Mouse (Mus musculus) ZHBTc4 (cell line): ENCODE results near the gene Jazf1.

Source experiments
- DNase-seq: peaks from one replicate; pipeline ENCODE4 v3.0.0-alpha.2; 2011; ENCODE audit warnings: low read depth, low spot score

Jazf1 gene

DNA sequence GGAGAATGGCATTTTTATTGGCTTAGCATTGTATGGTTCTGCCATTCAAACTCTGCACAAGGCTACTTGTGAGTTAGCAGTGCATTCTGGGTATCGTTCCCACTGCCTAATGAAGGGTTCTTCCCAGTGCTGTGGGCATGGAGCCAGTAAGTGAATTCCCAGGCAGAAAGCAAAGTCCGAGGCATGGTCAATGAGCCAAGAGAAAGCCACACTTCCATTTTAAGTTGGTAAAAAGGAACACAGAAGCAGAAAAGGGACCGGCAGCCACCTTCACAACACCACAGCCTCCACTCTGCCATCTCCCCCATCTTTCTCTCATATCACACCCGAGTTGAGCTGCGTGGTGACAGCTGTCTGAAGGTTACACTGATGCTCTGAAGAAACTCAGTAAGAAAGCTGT, 217.4 kb downstream of the Jazf1 start:
- DNase-seq, result no peak

DNA sequence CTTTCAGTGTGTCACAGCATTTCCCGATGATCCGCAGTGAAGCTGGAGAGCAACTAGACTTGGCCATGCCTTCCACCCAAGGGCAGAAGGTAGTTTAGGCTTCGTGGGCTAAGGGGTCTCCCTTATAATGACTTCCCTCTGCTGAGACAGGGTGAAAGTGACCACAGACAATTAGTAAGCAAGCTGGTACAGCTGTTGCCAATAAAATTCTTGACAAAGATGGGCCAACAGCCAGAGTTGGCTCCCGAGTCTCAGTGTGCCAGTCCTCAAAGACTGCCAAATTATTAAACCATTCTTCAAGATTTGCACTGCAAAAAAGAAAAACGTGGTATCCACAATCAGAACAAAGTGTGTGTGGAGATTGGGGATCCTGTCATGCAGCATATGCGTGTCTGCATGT, 220.2 kb downstream of the Jazf1 start:
- no peak for DNase-seq

DNA sequence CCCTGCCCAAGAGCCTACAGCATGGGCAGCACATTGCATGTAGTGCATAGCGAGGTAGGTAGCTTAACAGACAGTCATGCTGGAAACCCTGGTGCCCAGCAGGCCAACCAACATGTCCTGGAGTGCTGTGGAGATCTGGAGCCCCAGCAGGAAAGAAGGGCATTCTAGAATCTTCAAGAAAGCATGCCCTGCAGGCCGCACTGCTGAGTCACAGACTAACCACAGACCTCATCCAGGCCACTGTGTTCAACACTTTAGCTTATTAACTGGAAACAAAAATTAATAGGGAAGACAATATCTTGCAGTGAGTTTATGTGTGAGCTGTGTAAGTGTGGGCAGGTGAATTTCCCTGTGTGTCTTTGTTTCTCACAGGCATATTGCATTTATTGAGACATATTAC, 222.1 kb downstream of the Jazf1 start:
- DNase-seq, result no peak

DNA sequence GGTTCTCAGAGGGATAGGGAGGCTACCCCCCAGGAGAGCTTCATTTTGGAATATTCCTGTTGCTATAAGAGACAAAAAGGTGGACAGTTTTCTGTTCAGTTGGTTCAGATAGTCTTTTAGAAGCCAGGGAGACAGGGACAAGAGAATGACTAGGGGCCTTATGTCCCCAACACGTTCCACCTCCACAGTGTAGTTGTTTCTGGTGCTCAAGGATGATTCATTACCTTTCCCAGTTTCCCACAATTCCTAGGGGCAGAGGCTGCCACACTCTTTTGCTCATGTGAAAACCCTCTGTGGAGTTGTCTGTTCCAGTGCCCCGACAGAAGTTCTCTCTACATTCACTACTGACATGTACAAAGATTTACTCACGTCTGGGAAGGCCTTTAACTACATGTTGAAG, 223.7 kb downstream of the Jazf1 start:
- DNase-seq, result no peak

DNA sequence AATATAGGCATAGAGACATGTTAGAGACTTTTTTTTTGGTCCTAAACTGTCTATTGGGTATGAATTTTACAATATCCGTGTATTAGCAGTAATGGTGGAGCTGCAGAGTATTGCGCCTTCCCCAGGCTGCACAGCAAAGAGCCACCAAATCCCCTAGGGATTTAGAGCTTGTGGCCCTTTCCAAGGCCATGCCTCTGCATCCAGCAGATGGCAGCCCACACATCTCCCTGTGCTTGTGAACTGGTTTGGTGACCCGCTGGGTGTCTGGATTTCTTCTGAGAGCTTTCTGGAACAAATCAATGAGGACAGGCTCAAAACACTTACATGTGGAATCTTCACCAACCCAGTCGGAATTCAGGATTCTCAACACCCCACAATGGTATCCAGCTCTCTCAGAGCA, 225.4 kb downstream of the Jazf1 start:
- peak; percentile 54 for DNase-seq

DNA sequence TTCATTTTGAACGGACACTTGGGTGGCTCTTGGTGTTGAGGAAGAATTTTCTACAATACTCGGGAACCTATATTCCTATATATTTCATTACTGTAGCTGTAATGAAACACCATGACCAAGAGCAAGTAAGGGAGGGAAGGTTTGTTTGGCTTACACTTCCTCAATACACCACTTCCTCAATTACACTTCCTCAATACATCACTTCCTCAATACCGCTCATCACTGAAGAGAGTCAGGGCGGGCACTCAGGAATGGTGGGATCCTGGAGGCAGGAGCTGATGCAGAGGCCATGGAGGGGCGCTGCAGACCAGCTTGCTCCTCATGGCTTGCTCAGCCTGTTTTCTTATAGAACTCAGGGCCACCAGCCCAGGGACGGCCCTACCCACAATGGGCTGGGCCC, 225.8 kb downstream of the Jazf1 start:
- DNase-seq, result no peak

DNA sequence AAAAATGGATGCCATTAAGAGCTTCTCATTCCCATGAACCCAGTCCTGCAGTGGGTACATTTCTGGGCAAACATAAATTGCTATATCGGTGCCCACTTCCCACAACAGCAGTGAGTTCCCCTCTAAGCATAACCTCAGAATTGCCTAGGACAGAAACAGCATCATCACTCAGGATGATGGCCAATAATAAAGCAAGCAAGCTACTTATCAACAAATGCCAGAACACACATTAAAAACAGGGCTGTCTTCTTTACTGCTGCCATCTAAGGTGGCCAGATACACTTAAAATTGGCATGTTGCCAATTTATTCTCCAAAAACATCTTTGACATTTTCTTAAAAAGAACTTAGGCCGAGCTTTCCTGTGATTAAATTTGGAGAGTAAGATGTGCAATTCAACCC, 226.8 kb downstream of the Jazf1 start:
- DNase-seq, result no peak

DNA sequence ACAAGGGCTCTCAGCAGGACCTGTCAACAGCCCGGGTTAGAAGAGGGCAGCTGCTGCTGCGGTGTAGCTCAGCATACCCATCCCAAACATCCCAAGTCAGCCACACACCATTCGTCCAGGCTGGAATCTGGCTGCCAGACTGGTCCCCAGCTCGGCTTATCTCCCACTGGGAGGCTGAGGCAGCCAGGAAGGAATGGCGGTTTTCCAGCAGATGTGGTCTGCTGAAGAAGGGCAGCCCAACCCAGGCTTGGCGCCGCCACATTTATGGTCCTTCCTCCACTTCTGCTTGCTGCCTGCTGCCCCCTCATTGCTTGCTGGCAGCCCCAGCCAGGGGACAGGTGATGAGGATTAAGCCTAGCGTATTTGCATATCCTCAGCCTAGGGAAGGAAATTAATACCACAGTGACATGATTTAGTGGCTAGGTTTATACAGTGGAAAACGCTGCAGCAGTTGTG, 227.8 kb downstream of the Jazf1 start:
- DNase-seq, result no peak

DNA sequence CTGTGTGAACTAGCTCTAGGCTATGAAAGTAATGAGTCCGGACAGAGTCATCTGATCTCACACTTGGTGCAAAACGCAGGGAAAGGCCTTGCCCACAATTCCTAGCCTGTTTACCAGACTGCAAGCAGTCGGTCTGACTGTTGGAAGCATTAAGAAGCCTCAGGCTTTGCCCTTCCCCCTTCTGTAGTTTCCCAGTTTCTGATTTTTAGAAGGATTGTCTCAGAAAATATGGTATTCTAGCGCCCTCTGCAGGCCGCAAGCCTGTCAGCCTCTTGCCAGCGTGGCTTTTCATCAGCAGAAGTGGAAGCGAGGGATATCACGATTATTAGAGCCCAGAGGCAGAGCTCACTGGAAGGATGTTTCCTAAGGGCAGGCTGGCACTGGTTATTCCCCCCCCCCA, 229.7 kb downstream of the Jazf1 start:
- peak; percentile 92 for DNase-seq

DNA sequence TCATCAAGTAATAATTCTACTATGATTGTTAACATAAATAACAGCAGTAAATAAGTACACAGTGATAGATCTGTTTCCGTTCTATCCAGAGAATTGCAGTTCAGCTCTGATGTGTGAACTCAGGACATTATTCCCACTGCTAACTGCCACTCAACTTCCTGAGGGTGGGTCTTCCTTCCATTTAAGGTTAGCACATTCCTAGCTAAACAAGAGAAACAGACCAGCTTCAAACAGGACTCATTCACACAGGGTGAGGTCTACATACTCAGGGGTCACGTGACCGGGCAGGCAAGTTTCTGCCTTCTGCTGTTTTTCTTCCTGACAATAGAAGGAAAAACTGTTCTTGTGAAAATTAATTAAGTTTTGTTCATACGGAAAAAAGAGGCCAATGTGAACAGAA, 230.6 kb downstream of the Jazf1 start:
- DNase-seq, result peak; percentile 82

DNA sequence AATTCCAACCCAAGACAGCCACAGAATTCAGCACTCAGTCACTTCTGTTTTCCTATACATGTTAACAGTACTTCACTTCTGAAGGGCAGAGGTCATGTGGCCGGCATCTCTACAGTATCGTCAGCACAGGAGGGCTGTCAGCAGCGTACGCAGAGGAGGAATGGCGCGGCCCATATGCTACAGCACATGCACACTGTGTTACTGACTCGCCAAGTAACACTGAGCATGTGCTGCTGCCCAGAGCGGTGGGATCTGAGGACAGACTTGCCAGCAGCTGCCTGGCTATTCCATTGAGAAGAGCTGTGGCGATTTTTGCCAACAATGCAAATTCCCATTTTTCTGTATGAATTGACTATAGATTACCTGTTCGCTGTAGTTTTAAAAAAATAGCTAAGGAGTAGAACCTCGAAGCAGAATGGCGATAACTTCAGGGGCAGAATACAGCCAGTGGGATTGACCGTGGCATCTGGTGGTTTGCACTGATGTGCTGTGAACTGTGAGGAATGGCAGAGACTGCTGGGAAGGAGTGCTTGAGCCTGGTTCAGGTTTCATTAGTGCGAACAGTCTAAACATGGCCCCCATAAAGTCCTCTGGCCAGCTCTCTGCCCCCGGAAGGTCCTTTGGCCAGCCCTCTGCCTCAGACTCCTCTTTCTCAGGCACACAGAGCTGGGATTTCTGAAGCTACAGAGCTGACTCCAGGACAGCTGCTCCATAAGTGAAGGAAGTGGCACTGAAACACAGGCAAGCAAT, 232.1 kb downstream of the Jazf1 start:
- no peak for DNase-seq

DNA sequence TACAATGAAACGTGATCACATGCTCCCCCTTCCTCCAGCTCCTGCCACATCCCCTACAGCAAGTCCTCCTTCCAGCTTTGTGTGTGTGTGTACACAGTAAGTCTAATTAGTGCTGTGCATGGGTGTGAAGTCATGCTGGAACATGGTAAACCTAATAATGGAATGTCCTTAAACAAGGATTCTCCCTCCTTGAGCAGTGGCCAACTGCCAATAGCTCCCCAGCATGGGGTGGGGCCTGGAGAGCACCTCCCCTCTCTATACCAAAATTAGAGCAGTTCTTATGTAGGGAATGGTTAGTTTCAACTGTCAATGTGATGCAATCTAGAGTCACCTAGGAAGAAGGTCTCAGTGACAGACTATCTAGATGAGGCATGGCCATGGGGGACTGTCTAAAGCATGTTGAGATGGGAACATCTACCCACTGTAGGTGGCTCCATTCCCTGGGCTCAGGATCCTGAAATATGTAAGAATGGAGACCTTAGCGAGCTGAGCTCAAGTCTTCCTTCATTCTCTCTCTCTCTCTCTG, 240.6 kb downstream of the Jazf1 start:
- no peak for DNase-seq

DNA sequence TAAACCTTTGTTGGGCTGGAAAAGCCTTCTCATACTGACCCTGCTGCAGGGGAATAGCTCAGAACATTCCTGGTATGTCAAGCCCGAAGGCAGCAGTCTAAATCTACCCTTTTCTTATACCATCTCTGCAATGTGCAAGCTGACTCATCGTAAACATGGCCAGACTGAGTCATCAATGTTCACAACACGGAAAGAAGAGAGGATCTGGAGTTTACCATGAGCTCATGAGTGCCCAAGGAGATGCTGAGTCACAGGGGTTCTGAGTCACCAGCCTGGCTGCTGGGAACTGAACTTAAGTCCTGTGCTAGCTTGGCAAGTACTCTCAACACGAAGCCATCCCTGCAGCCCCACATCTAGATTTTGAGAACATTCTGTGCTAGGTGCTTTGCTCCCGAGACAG, 242.9 kb downstream of the Jazf1 start:
- no peak for DNase-seq

DNA sequence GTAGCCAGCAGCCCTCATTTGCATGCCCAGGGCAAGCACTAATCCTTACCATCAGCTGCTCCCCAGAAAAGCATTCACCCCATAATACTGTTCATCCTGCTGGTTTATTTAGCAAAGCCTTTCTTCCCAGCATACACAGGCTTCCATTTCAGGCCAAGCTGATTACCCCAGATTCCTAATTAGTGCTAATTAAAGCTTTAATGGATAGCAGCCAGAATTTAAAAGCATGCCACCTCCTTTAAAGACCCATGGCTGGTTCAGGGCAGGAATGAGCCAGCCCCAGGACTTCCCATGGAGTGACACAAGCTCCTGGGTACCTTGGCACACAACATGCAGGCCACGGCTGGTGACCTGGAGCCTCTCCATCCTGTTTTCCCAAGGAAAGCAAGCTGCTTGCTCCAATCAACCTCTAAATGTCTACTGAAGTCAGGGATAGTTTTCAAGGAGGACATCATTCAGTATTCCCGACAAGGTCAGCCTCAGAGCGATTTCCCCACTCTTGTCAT, 243.4 kb downstream of the Jazf1 start:
- DNase-seq, result no peak

DNA sequence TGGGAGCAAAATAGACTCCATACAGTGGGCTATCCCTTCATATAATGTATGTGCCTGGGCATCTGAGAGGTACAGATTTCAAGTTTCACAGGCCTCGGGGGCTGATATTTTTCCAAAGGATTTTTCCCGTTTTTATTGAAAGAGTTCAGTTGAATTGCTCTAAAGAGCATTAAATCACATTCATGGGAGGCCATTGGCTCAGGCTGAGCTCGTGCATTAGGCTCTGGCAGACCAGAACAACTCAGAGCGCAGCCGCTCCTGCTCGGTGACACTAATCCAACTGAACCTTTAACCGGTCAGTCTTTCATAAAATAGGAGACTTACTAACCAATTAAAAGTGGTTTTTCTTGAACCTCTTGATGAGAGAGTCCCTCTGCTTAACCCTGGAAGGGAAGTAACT, 245.4 kb downstream of the Jazf1 start:
- DNase-seq, result no peak

DNA sequence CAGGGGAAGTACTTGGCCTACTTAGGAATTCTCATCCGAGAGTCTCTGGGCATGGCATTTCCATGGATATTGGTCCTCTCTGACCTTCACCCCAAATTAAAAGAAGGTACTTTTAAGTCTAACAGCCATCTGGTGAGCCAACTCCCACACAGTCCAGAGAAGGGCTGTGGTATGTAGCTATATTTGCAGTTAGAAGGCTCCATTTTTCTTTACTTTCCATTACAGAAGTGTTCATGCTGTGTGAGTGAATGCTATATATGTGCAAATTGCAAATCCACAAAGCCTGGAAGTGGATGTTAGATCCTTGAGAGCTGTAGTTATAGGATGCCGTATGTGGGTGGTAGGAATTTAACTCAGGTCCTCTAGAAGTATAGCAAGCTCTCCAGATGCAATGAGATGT, 245.8 kb downstream of the Jazf1 start:
- DNase-seq, result peak; percentile 76

DNA sequence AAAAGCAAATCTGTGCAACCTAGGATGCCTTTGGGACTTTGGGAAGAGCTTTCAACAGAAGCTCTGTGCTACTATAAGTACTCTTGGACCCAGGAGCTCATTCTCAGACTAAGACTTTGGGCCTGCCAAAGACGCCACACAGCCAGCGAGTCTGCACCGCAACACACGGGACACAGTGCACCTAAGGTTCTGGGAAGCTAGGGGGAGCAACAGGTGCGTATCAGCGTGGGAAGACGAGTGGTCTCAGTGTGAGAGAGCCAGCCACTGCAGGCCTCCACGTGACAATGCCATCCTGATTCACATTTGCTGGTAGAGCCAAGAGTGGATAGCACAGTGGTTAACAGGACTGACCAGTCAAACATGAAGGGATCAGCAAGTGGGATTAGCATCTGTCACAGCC, 249.1 kb downstream of the Jazf1 start:
- DNase-seq, result peak; percentile 62

DNA sequence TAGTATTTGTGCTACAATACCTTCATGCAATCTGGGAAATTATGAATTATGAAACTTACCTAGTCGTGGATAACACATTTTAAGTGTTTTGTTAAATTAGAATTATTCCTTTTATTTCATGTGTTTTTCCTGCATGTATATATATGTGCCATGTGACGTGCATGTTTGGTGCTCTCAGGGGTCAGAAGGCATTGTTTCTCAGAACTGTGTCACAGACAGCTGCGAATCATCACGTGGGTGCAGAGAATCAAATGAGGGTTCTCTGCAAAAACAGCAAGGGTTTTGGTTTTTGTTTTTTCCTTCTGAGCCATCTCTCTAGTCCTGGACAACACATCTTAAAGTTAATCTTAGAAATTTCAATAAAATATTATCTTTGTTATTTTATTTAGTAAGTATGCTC, 250.4 kb downstream of the Jazf1 start:
- DNase-seq, result no peak

DNA sequence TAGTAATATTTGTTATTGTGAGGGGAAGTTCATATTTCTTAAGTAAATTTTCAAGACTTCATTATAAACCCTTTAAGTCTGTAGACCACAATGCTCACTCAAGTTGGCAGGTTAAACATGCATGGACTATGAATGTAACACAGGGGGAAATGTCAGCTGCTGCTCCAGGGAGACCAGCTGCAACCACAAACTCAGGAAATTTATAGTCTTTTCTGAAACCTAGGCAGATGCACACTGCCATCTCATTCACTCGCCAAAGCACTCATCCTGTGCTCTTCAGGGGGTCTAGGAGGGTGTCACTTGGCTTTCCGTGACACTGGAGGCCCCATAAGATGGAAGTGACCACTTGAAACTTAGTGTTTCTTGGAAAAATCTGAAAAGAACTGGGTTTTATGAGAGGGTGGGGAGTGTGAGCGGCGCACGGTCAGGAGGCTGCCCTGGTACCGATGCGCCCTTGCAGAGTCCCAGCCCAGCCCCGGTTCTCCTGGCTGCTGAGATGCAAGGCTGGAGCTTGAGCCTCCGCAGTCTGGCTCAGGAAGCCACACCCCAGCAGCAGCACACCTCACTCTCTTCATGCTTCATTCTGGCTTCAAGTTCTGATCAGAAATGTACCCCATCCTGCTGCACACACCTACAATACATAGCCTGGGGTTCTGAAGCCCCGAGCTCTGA, 251.1 kb downstream of the Jazf1 start:
- no peak for DNase-seq

DNA sequence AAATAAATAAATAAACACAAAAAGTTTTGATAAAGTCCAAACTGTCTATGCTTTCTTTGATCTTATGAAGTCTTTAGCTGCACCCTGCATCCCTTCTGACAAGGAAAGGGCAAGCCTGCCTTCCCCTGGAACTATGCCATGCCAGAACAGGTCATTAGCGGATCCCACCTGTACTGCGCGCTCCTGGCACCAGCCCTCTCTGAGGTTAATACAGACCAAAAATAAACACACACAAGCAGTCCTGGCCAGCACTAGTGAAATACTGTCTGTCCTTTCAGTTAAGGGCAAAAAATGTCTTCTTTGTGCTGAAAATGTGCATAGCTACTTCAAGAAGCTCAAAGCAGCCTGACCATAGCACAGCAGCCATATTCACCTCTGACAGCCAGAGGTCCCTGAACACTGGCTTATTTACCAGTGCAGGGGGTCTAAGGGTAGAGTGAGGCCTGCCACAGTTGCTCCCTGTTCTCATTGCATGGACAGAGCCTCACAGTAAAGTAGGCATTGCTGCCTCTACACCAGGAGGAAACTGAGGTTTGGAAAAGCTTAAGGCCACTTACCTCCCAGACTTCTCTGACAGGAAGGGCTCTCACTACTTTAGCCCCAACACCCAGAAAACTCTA, 263.1 kb downstream of the Jazf1 start:
- no peak for DNase-seq

DNA sequence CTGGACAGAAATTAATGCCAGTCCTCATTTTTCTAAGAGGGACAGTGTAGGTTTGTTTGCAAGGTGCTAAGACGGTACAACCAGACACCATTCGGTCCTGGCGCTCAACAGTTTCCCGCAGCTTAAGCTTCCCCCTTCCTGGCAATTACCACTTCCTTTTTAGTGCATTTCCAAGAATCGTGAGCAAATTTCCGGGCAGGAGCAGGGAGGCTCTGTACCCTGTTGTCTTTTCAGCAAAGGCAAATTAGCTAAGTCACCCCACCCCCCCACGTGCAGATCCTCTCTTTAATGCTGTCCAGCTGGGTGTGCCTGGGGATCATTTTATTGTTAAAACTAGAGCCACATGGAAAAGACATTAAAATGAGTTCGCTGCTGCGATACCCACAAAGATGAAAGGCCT, 266.2 kb downstream of the Jazf1 start:
- DNase-seq, result peak; percentile 66

DNA sequence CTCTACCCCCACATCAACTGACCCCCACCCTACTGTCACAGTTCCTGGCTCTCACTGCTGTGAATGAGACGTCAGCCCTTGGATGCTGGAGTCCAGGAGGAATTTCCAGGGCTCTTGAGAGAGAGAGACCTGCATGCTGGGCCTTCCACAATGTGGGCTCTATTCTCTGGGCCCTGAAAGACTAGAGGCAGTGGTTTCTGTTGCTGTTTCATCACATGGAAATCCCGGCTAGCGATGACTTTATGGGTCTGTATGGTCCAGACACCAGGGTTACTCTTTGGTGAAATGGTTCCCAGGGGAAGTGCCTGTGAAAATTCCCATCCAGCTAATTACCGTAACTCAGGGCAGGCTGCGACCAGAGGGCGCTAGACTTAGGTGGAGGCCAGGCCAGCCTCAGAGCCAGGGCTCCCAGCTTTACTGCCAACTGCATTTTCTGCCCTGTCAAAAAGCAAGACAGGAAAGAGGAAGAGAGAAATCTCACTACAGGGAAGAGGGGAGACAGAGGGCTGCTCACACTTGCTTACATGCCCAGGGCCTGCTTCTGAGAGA, 271.1 kb downstream of the Jazf1 start:
- DNase-seq, result peak; percentile 42
